ENCODE assay signal across 8 mouse cellular contexts in the genomic region with DNA sequence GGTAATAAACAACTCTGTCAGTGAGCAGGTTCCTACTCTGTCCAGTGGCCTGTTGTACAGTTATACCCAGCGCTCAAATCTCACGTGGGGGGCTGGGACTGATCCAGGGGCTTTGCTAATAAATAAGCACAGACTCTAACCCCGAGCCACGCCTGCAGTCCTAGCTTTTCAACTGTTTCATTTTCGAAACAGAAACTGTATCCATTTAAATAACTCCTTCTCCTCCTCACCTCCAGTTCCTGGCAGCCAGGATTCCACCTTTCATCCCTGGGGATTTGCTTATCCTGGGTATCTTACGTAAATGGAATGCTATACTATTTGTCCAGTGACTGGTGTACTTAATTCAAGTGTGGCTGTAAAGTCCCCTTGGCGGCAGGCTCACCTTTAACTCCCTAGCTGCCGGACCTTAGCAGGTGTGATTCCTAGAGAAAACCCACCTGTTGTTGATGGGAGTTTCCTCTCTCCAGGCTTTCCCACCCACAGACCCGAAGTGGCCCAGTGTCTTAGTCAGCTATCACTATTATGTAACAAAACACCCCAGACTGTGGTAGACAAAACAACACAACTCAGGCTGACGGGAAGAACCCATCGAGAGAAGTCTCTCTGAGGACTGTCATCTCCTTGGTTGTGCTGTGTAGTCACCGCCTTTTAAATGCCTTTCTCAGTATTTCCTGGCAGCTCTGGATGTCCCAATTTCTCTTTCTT. TPM values are rescaled to one million over a fixed set of nuclear protein-coding genes. Genes with fewer than 3 reads are reported as not detected.
DNase-seq lines count a peak whose midpoint lies in the region; ATAC-seq and TF ChIP-seq lines count a peak whose summit lies in the region.
"Had no signal": no experiment of that assay in that cellular context is flagged by ENCODE, and none has a peak within 500 bp of the region (broad histone marks: within the 10 kb centered on the region; RNA-seq: fewer than 3 reads in every experiment).

No protein-coding gene starts in this region.

- no peaks in the 10 kb centered on the region for H3K27me3 ChIP-seq in intestine, postnatal 0 days (replicated peaks; ENCODE audit: control insufficient read depth, insufficient read depth, low read length)
- no peaks in the 10 kb centered on the region for H3K27me3 ChIP-seq in liver, postnatal 0 days (ENCODE audit: insufficient read depth, low read length)
- no peaks in the 10 kb centered on the region for H3K27me3 ChIP-seq in small intestine, adult 2 months (ENCODE audit: control insufficient read depth, insufficient read depth, low read length)
- H3K27me3 ChIP-seq: megakaryocyte, embryonic 14.5 days had no signal

- H3K27ac ChIP-seq in intestine, postnatal 0 days (ENCODE audit: low read depth, low read length): 0 out of 2 replicates have a peak overlapping the region, but pooled peaks have one; percentile 9
- H3K27ac ChIP-seq in liver, postnatal 0 days (ENCODE audit: low read depth): peak overlapping the region; percentile 17
- H3K27ac ChIP-seq in small intestine, adult 2 months (ENCODE audit: insufficient read depth, low read depth, low read length): peak overlapping the region; percentile 14

- TF ChIP-seq POLR2A in small intestine, adult 2 months (IDR thresholded peaks at IDR 0.05; ENCODE audit: low read depth, low read length): no peak

- H3K9ac ChIP-seq in intestine, postnatal 0 days (ENCODE audit: low read depth, low read length): no peak overlapping the region
- H3K9ac ChIP-seq in liver, postnatal 0 days (replicated peaks): no peak overlapping the region

- no peaks in the 10 kb centered on the region for H3K9me3 ChIP-seq in intestine, postnatal 0 days (ENCODE audit: control insufficient read depth)
- H3K9me3 ChIP-seq in liver, postnatal 0 days (ENCODE audit: low read length): no peaks in the 10 kb centered on the region
- H3K9me3 ChIP-seq: megakaryocyte, embryonic 14.5 days had no signal

- WGBS in intestine, postnatal 0 days: 22% methylated on average over 12 of the region's 12 CpGs
- 41% methylated on average over 12 of the region's 12 CpGs for WGBS in liver, postnatal 0 days (ENCODE audit: insufficient replicate concordance)
- 21% methylated on average over 12 of the region's 12 CpGs for WGBS in small intestine, adult 2 months

- TF ChIP-seq CTCF in intestine, postnatal 0 days (IDR thresholded peaks at IDR 0.05; ENCODE audit: low read depth): no peak
- no peak for TF ChIP-seq CTCF in liver, postnatal 0 days (IDR thresholded peaks at IDR 0.05; ENCODE audit: low read depth)
- TF ChIP-seq CTCF in small intestine, adult 2 months (IDR thresholded peaks at IDR 0.05; ENCODE audit: extremely low read depth, insufficient read length, insufficient replicate concordance, low read depth, low read length): no peak

- no peak for TF ChIP-seq EP300 in liver, postnatal 0 days (IDR thresholded peaks at IDR 0.05; ENCODE audit: low read depth)

- peak; percentile 37 for ATAC-seq in intestine, postnatal 0 days
- peak; percentile 63 for ATAC-seq in liver, postnatal 0 days
- no peak for ATAC-seq in CD4-positive, CD25-positive, alpha-beta regulatory T cell, adult 4 months

- 0 out of 2 replicates have a peak, but pooled peaks cover 5% of the 10 kb centered on the region for H3K4me1 ChIP-seq in intestine, postnatal 0 days (replicated peaks; ENCODE audit: control insufficient read depth, insufficient read depth, low read length)
- peaks cover 31% of the 10 kb centered on the region for H3K4me1 ChIP-seq in liver, postnatal 0 days (ENCODE audit: insufficient read depth)
- peaks cover 9% of the 10 kb centered on the region; the same call in 1 of the 2 replicates for H3K4me1 ChIP-seq in small intestine, adult 2 months (ENCODE audit: control insufficient read depth, insufficient read depth, insufficient read length, low read length)

- peak overlapping the region; percentile 37 for H3K4me2 ChIP-seq in intestine, postnatal 0 days (replicated peaks; ENCODE audit: low read depth)
- H3K4me2 ChIP-seq in liver, postnatal 0 days (ENCODE audit: low read depth, low read length): peak overlapping the region; percentile 33

- DNase-seq in kidney, adult 9 months: peak; percentile 73
- no peak for DNase-seq in kidney, postnatal 10 days
- no peak for DNase-seq in liver, postnatal 0 days
- no peak for DNase-seq in thymus, postnatal 4 days

- H3K4me3 ChIP-seq in intestine, postnatal 0 days (ENCODE audit: low read depth, low read length): no peak overlapping the region
- no peak overlapping the region for H3K4me3 ChIP-seq in liver, postnatal 0 days (ENCODE audit: low read depth, low read length)
- H3K4me3 ChIP-seq in small intestine, adult 2 months (ENCODE audit: low read depth, low read length): no peak overlapping the region
- H3K4me3 ChIP-seq: megakaryocyte, embryonic 14.5 days had no signal

- H3K36me3 ChIP-seq in intestine, postnatal 0 days (ENCODE audit: control insufficient read depth, insufficient read depth): no peaks in the 10 kb centered on the region
- peaks cover 2% of the 10 kb centered on the region; the same call in 1 of the 2 replicates for H3K36me3 ChIP-seq in liver, postnatal 0 days (replicated peaks; ENCODE audit: insufficient read depth, low read length)
- 0 out of 2 replicates have a peak, but pooled peaks cover 2% of the 10 kb centered on the region for H3K36me3 ChIP-seq in small intestine, adult 2 months (ENCODE audit: control insufficient read depth, insufficient read depth, low read length)

RNA-seq across cellular contexts. Expression of gene Bcr, which starts 8.4 kb away (rescaled TPM):
- 26.7 and 36.2 TPM in 2 replicates for polyA plus RNA-seq in intestine, postnatal 0 days (2015; fragmentation: Nextera tagmentation; extraction: Ambion mirVana)
- 3.4 and 3.6 TPM in 2 replicates for polyA plus RNA-seq in liver, postnatal 0 days (2015; fragmentation: Nextera tagmentation; extraction: Ambion mirVana)
- polyA plus RNA-seq in small intestine, adult 2 months (2012; rRNA removed): 10.1 and 46.9 TPM in 2 replicates
- 1 to 10 TPM; 4.4 to 7.0 TPM for polyA plus RNA-seq in CD4-positive, CD25-positive, alpha-beta regulatory T cell, adult 4 months (2017; shearing (Covaris generic))

RNA-seq across cellular contexts. Expression of gene Rab36, which starts 31.9 kb away (rescaled TPM):
- polyA plus RNA-seq in intestine, postnatal 0 days (2015; fragmentation: Nextera tagmentation; extraction: Ambion mirVana): 1.5 TPM in 2 replicates
- polyA plus RNA-seq in liver, postnatal 0 days (2015; fragmentation: Nextera tagmentation; extraction: Ambion mirVana): 1.7 TPM in 2 replicates
- 1.2 and 1.6 TPM in 2 replicates for polyA plus RNA-seq in small intestine, adult 2 months (2012; rRNA removed)
- polyA plus RNA-seq in CD4-positive, CD25-positive, alpha-beta regulatory T cell, adult 4 months (2017; shearing (Covaris generic)): 1 to 10 TPM in 1 of 2 experiments, under 1 TPM in 1; 0.54 to 1.8 TPM

RNA-seq across cellular contexts. Expression of gene Rsph14, which starts 36.4 kb away (rescaled TPM):
- not detected in 2 replicates for polyA plus RNA-seq in intestine, postnatal 0 days (2015; fragmentation: Nextera tagmentation; extraction: Ambion mirVana)
- 0.20 TPM in 1 of 2 replicates, not detected in the other for polyA plus RNA-seq in liver, postnatal 0 days (2015; fragmentation: Nextera tagmentation; extraction: Ambion mirVana)
- not detected in 2 replicates for polyA plus RNA-seq in small intestine, adult 2 months (2012; rRNA removed)
- polyA plus RNA-seq in CD4-positive, CD25-positive, alpha-beta regulatory T cell, adult 4 months (2017; shearing (Covaris generic)): not detected
